Mouse (Mus musculus): Measurements from ENCODE around the gene Slc9c1. TPM values are rescaled to one million over a fixed set of nuclear protein-coding genes. Genes with fewer than 3 reads are reported as not detected.

The Slc9c1 gene
- polyA plus RNA-seq, 1 experiment: 26.6 TPM

GRCm38 (mm10) chr16:45641301-45641700 is 106.2 kb downstream of the Slc9c1 start:
- no peaks in the 10 kb centered on the region for H3K36me3 ChIP-seq (ENCODE audit: control insufficient read depth, insufficient read depth, low read length)
- no peak overlapping the region for H3K4me3 ChIP-seq (ENCODE audit: control insufficient read depth, low read depth, low read length)
- H3K27ac ChIP-seq (ENCODE audit: control insufficient read depth, insufficient read depth, low read depth, low read length): no peak overlapping the region
- H3K4me1 ChIP-seq (ENCODE audit: control insufficient read depth, insufficient read depth, low read length): no peaks in the 10 kb centered on the region
- H3K27me3 ChIP-seq (ENCODE audit: control insufficient read depth, insufficient read depth, low read length): no peaks in the 10 kb centered on the region
- no peak for TF ChIP-seq CTCF (IDR thresholded peaks at IDR 0.05; ENCODE audit: control insufficient read depth, insufficient read depth, insufficient replicate concordance, low read depth, low read length)

GRCm38 (mm10) chr16:45643944-45644343 is 108.8 kb downstream of the Slc9c1 start:
- Histone ChIP-seq H3K4me1 (ENCODE audit: control insufficient read depth, insufficient read depth, low read length) (no peaks in the 10 kb centered on the region), H3K36me3 (ENCODE audit: control insufficient read depth, insufficient read depth, low read length) (no peaks in the 10 kb centered on the region), H3K4me3 (ENCODE audit: control insufficient read depth, low read depth, low read length) (no peak overlapping the region), H3K27ac (ENCODE audit: control insufficient read depth, insufficient read depth, low read depth, low read length) (no peak overlapping the region), H3K27me3 (ENCODE audit: control insufficient read depth, insufficient read depth, low read length) (no peaks in the 10 kb centered on the region)
- no peak for TF ChIP-seq CTCF (IDR thresholded peaks at IDR 0.05; ENCODE audit: control insufficient read depth, insufficient read depth, insufficient replicate concordance, low read depth, low read length)
- no peak for TF ChIP-seq POLR2A (IDR thresholded peaks at IDR 0.05; ENCODE audit: control insufficient read depth, low read depth, low read length)

- no peak overlapping the region for H3K4me3 ChIP-seq (ENCODE audit: control insufficient read depth, low read depth, low read length)
- H3K27me3 ChIP-seq (ENCODE audit: control insufficient read depth, insufficient read depth, low read length): no peaks in the 10 kb centered on the region
- H3K4me1 ChIP-seq (ENCODE audit: control insufficient read depth, insufficient read depth, low read length): no peaks in the 10 kb centered on the region
- no peak overlapping the region for H3K27ac ChIP-seq (ENCODE audit: control insufficient read depth, insufficient read depth, low read depth, low read length)
- no peaks in the 10 kb centered on the region for H3K36me3 ChIP-seq (ENCODE audit: control insufficient read depth, insufficient read depth, low read length)
- TF ChIP-seq CTCF (IDR thresholded peaks at IDR 0.05; ENCODE audit: control insufficient read depth, insufficient read depth, insufficient replicate concordance, low read depth, low read length) (no peak), POLR2A (IDR thresholded peaks at IDR 0.05; ENCODE audit: control insufficient read depth, low read depth, low read length) (no peak)
These were observed 109.3 kb downstream of the Slc9c1 start for GRCm38 (mm10) chr16:45644380-45644779.

- H3K36me3 ChIP-seq (ENCODE audit: control insufficient read depth, insufficient read depth, low read length): no peaks in the 10 kb centered on the region
- no peaks in the 10 kb centered on the region for H3K27me3 ChIP-seq (ENCODE audit: control insufficient read depth, insufficient read depth, low read length)
- peaks cover 2% of the 10 kb centered on the region for H3K4me1 ChIP-seq (ENCODE audit: control insufficient read depth, insufficient read depth, low read length)
- H3K4me3 ChIP-seq (ENCODE audit: control insufficient read depth, low read depth, low read length): no peak overlapping the region
- no peak for TF ChIP-seq POLR2A (IDR thresholded peaks at IDR 0.05; ENCODE audit: control insufficient read depth, low read depth, low read length)
- TF ChIP-seq CTCF (IDR thresholded peaks at IDR 0.05; ENCODE audit: control insufficient read depth, insufficient read depth, insufficient replicate concordance, low read depth, low read length): no peak
- H3K27ac ChIP-seq (ENCODE audit: control insufficient read depth, insufficient read depth, low read depth, low read length): no peak overlapping the region
These were observed 116.4 kb downstream of the Slc9c1 start for GRCm38 (mm10) chr16:45651497-45651896.

GRCm38 (mm10) chr16:45653009-45653933 is 118.2 kb downstream of the Slc9c1 start:
- H3K27ac ChIP-seq (ENCODE audit: control insufficient read depth, insufficient read depth, low read depth, low read length): no peak overlapping the region
- H3K27me3 ChIP-seq (ENCODE audit: control insufficient read depth, insufficient read depth, low read length): no peaks in the 10 kb centered on the region
- H3K36me3 ChIP-seq (ENCODE audit: control insufficient read depth, insufficient read depth, low read length): no peaks in the 10 kb centered on the region
- TF ChIP-seq POLR2A (IDR thresholded peaks at IDR 0.05; ENCODE audit: control insufficient read depth, low read depth, low read length): no peak
- no peak for TF ChIP-seq CTCF (IDR thresholded peaks at IDR 0.05; ENCODE audit: control insufficient read depth, insufficient read depth, insufficient replicate concordance, low read depth, low read length)
- H3K4me1 ChIP-seq (ENCODE audit: control insufficient read depth, insufficient read depth, low read length): peaks cover 2% of the 10 kb centered on the region
- H3K4me3 ChIP-seq (ENCODE audit: control insufficient read depth, low read depth, low read length): no peak overlapping the region; the same call in 1 of the 2 replicates

GRCm38 (mm10) chr16:45653934-45654332 is 118.8 kb downstream of the Slc9c1 start, which contains the start of gene BC016579:
BC016579 (minus strand) TSS chr16:45654068.
- peaks cover 2% of the 10 kb centered on the region for H3K4me1 ChIP-seq (ENCODE audit: control insufficient read depth, insufficient read depth, low read length)
- H3K27ac ChIP-seq (ENCODE audit: control insufficient read depth, insufficient read depth, low read depth, low read length): no peak within 1 kb of the TSS
- H3K27me3 ChIP-seq (ENCODE audit: control insufficient read depth, insufficient read depth, low read length): no peaks in the 10 kb centered on the region
- H3K36me3 ChIP-seq (ENCODE audit: control insufficient read depth, insufficient read depth, low read length): no peaks in the 10 kb centered on the region
- TF ChIP-seq POLR2A (IDR thresholded peaks at IDR 0.05; ENCODE audit: control insufficient read depth, low read depth, low read length) (no peak), CTCF (IDR thresholded peaks at IDR 0.05; ENCODE audit: control insufficient read depth, insufficient read depth, insufficient replicate concordance, low read depth, low read length) (no peak)
- no peak within 1 kb of the TSS; the same call in 1 of the 2 replicates for H3K4me3 ChIP-seq (ENCODE audit: control insufficient read depth, low read depth, low read length)

GRCm38 (mm10) chr16:45654465-45654864 is 119.4 kb downstream of the Slc9c1 start:
- H3K27ac ChIP-seq (ENCODE audit: control insufficient read depth, insufficient read depth, low read depth, low read length): no peak overlapping the region
- H3K4me1 ChIP-seq (ENCODE audit: control insufficient read depth, insufficient read depth, low read length): peaks cover 2% of the 10 kb centered on the region
- no peaks in the 10 kb centered on the region for H3K27me3 ChIP-seq (ENCODE audit: control insufficient read depth, insufficient read depth, low read length)
- no peaks in the 10 kb centered on the region for H3K36me3 ChIP-seq (ENCODE audit: control insufficient read depth, insufficient read depth, low read length)
- TF ChIP-seq POLR2A (IDR thresholded peaks at IDR 0.05; ENCODE audit: control insufficient read depth, low read depth, low read length) (no peak), CTCF (IDR thresholded peaks at IDR 0.05; ENCODE audit: control insufficient read depth, insufficient read depth, insufficient replicate concordance, low read depth, low read length) (no peak)
- H3K4me3 ChIP-seq (ENCODE audit: control insufficient read depth, low read depth, low read length): no peak overlapping the region

Other genes with a start within 250 kb of the Slc9c1 start
- gene Cd200, start 126.3 kb upstream of the Slc9c1 start, polyA plus RNA-seq (2012; rRNA removed): 15.9 and 16.2 TPM in 2 replicates
- 1.9 and 2.0 TPM in 2 replicates for gene Gm609, start 42.3 kb upstream of the Slc9c1 start, polyA plus RNA-seq (2012; rRNA removed)
- 0.19 TPM in 1 of 2 replicates, not detected in the other for gene Gm17783, start 3.3 kb upstream of the Slc9c1 start, polyA plus RNA-seq (2012; rRNA removed)
- 0.48 and 0.54 TPM in 2 replicates for gene Gcsam, start 75.1 kb downstream of the Slc9c1 start, polyA plus RNA-seq (2012; rRNA removed)
- 0.05 TPM in 1 of 2 replicates, not detected in the other for gene BC016579, start 118.8 kb downstream of the Slc9c1 start, polyA plus RNA-seq (2012; rRNA removed)
- gene Tmprss7, start 158.3 kb downstream of the Slc9c1 start, polyA plus RNA-seq (2012; rRNA removed): 0.88 and 1.1 TPM in 2 replicates
- gene Tagln3, start 189.3 kb downstream of the Slc9c1 start, polyA plus RNA-seq (2012; rRNA removed): 0.30 and 0.59 TPM in 2 replicates
- gene Abhd10, start 207.6 kb downstream of the Slc9c1 start, polyA plus RNA-seq (2012; rRNA removed): 9.3 and 10.3 TPM in 2 replicates

Data from testis, adult 2 months (tissue).